Mouse (Mus musculus) kidney, adult 2 months (tissue): ENCODE measurements around the gene Tex37. TPM values are rescaled to one million over a fixed set of nuclear protein-coding genes. Genes with fewer than 3 reads are reported as not detected.

Experiments
- DNase-seq: peaks from one replicate; pipeline ENCODE4 v3.0.0; 2021
- H3K27ac ChIP-seq: fragments of 200-500 bp; 2 replicates; pipeline ENCODE4 v1.5.1; 2012; ENCODE audit warnings: low read depth, low read length, control low read depth, inconsistent platforms; ENCODE audit not compliant: insufficient read depth
- H3K27me3 ChIP-seq: fragments of 200-500 bp; replicated peaks from 2 replicates; pipeline ENCODE4 v1.6.1; 2012; ENCODE audit warnings: mild to moderate bottlenecking, moderate library complexity, low read length, inconsistent platforms; ENCODE audit not compliant: control insufficient read depth, insufficient read depth
- H3K36me3 ChIP-seq: fragments of 200-500 bp; 2 replicates; pipeline ENCODE4 v1.6.1; 2012; ENCODE audit warnings: mild to moderate bottlenecking, moderate library complexity, low read length, inconsistent platforms; ENCODE audit not compliant: control insufficient read depth, insufficient read depth
- H3K4me1 ChIP-seq: fragments of 200-500 bp; 2 replicates; pipeline ENCODE4 v1.6.1; 2011; ENCODE audit warnings: low read length; ENCODE audit not compliant: control insufficient read depth, insufficient read depth
- H3K4me3 ChIP-seq: fragments of 200-500 bp; 2 replicates; pipeline ENCODE4 v1.5.1; 2011; ENCODE audit warnings: mild to moderate bottlenecking, low read depth, low read length, control low read depth; ENCODE audit not compliant: insufficient read depth
- CTCF ChIP-seq: fragments of 200-500 bp; conservative IDR thresholded peaks from 2 replicates; pipeline ENCODE4 v1.5.1; 2011; ENCODE audit warnings: low read depth, mild to moderate bottlenecking, control low read depth, low read length, moderate library complexity, mixed read lengths; ENCODE audit not compliant: insufficient read depth, insufficient read length
- POLR2A ChIP-seq: fragments of 200-500 bp; IDR thresholded peaks from one replicate; pipeline ENCODE4 v1.6.1; 2011; ENCODE audit warnings: low read depth, low read length, control low read depth
- WGBS: fragments of 180-500 bp; shearing (Covaris S2); methylation state at CpG from one replicate; pipeline ENCODE4 v1.1.7; 2018; 5-methylcytosine and 5-hydroxymethylcytosine counted together
- polyA plus RNA-seq: library from polyadenylated mRNA; depleted of rRNA; stranded (reverse); fragments of >200 nt; gene quantifications from 2 replicates; pipeline ENCODE4 v1.2.3, GENCODE M21; 2012; rRNA removed

The Tex37 gene
- polyA plus RNA-seq = 0.39 TPM in 1 of 2 replicates, not detected in the other

DNA sequence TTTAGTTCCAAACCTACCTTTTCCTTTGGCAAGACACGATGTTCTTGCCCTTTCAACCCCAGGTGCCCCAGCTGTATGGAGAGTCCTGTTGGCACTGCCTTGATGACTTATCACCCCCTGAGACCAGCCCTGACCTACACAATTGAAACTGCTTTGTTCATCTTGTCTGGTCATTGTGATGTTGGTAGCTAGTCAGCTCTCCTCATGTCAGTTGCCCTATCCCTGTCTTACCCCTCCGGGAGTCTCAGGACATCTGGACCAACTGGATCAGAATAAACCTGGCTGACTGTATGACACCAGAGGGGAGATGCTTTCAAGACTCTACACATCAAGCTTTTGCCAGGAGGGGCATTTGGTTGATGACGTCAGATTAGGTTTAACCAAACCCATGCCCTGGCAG lies at the start of gene Tex37:
Gene Tex37 (minus strand): TSS at position 101 of the 400 bp plus-strand sequence.
- no peak for TF ChIP-seq CTCF
- TF ChIP-seq POLR2A = no peak
- H3K27ac ChIP-seq = no peak within 1 kb of the TSS
- no peaks in the 10 kb centered on the region for H3K27me3 ChIP-seq
- no peak for DNase-seq
- 88% methylated on average over 3 of the region's 3 CpGs for WGBS
- no peak within 1 kb of the TSS for H3K4me3 ChIP-seq
- no peaks in the 10 kb centered on the region for H3K36me3 ChIP-seq
- H3K4me1 ChIP-seq = no peaks in the 10 kb centered on the region

DNA sequence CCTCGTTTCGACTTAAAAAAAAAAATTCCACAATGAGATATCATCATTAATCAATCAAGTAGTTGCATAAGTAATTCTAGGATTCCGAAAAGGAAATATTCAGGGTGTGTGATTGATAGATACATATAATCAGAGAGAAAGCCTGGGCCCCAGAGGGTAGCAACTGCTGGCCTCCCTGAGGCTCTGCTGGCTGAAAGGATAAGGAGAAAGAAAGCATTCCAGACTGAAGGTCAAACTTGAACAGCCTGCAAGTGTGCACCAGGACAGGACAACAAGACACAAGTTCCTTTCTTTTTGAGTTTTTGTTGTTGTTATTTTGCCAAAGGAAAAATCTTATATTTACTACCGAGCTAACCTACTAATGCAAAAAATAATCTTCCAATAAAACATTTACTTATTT lies 49.6 kb upstream of the Tex37 start:
- H3K36me3 ChIP-seq = no peaks in the 10 kb centered on the region

DNA sequence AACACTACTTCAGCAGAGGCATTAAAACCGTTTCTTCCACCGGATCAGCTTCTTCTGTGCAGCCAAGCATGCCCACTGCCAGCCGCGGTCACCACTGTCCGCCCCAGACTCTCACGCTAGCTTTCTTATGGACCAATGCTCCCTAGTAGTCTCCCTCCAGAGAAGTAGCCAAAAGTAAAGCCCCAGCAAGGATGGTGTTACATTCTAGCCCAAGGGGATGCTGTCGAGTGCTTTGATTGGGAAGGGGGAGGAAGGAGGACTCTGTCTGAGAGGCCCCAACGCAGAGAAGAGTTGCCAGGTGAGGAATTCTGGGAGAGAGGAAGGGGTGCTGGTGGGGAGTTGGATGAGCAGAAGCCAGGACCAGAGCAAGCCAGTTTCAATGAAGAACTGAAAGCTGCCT lies 48.7 kb upstream of the Tex37 start:
- 4% methylated on average over 8 of the region's 8 CpGs for WGBS

More for the DNA sequence above, 49.6 kb upstream of the Tex37 start:
- Histone ChIP-seq H3K27me3 (no peaks in the 10 kb centered on the region), H3K4me3 (no peak overlapping the region), H3K4me1 (no peaks in the 10 kb centered on the region), H3K27ac (no peak overlapping the region)
- no peak for DNase-seq
- TF ChIP-seq POLR2A (no peak), CTCF (no peak)
- WGBS = 62% methylated on average over 4 of the region's 4 CpGs

DNA sequence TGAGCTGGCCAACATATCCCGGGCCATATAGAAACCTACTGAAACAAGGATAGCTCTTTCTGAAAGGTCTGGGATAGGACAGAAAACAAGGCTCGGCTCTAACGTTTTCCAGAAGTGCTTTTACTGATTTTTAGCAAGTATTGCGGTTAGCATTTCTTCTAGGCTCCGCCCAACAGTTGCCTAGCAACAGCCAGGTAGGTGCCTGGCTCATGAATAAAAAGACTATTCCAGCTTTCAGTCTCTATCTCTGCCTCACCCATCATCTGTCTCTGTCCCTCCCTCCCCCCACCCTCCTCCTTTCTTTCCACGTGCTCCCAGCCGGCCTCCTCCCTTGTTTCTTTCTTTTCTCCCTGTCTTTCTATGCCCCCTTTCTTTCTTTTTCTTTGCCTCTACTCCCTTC lies 47.0 kb upstream of the Tex37 start:
- Histone ChIP-seq H3K27me3 (no peaks in the 10 kb centered on the region), H3K4me1 (no peaks in the 10 kb centered on the region), H3K27ac (no peak overlapping the region), H3K36me3 (no peaks in the 10 kb centered on the region), H3K4me3 (no peak overlapping the region)
- WGBS = 55% methylated on average over 7 of the region's 7 CpGs
- TF ChIP-seq POLR2A = no peak
- no peak for TF ChIP-seq CTCF
- no peak for DNase-seq

More for the DNA sequence above, 48.7 kb upstream of the Tex37 start:
- Histone ChIP-seq H3K36me3 (no peaks in the 10 kb centered on the region), H3K27ac (no peak overlapping the region), H3K27me3 (no peaks in the 10 kb centered on the region), H3K4me3 (no peak overlapping the region), H3K4me1 (no peaks in the 10 kb centered on the region)
- no peak for DNase-seq
- TF ChIP-seq POLR2A (no peak), CTCF (no peak)

DNA sequence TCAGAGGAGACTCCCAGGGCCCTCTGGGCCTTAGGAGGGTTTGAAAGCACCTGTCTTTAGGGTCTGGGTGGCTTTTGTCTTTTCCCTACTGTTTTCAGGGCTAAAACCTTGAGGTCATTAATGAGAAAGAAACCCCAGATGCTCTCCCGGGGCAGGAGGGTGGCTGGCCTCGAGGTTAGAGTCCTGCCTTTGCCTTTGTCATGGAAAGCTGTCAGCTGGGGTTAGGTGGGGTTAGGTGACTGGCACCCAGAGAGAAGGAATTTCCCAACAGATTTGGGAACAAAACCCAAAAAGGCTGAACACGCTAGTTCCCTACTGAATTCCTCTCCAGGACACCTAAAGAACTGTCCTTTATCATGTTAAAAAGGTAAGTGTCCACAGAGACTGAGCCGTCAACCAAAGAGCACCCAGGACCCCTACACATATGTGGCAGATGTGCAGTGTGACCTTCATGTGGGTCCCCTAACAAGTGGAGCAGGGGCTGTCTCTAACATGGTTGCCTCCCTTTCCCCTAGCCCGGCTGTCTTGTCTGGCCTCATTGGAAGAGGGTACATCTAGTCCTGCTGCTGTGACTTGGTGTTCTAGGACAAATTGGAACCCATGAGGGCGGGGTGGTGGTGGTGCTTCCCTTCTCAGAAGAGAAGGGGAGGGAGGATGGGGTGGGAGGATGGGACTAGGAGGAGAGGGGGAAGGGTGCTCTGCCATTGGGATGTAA lies 45.5 kb upstream of the Tex37 start:
- H3K27ac ChIP-seq = no peak overlapping the region
- no peak for DNase-seq
- H3K4me3 ChIP-seq = no peak overlapping the region
- WGBS = 68% methylated on average over 6 of the region's 6 CpGs
- H3K4me1 ChIP-seq = no peaks in the 10 kb centered on the region
- H3K36me3 ChIP-seq = no peaks in the 10 kb centered on the region
- no peaks in the 10 kb centered on the region for H3K27me3 ChIP-seq
- TF ChIP-seq CTCF (no peak), POLR2A (no peak)

DNA sequence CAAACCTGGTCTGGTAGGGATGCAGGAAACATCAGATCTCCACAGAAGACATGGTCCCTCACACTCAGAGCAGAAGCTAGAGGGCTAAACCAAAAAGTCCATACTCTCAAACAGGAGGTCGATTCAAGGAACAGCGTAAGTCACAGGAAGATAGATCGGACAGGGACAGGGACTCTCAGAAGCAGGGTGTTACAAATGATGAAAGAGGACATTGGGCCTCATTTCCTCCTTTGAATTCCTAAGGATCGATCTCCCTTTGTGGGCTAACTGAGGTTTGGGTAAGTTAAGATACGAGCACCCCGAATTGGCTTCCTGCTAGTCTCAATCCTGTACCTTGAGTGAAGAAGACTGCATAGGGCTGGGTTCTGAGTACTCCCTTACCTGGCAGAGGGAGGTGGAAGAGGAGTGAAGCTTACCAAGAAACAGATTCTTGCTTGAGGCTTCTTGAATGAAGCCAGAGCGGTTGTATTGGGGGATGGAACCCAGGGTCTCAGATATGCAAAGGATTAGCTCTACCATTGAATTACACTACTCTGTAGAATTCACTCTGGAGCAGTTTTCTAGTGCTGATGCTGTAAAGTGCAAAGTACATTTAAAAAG lies 38.7 kb upstream of the Tex37 start:
- Histone ChIP-seq H3K27me3 (no peaks in the 10 kb centered on the region; the same call in none of the 2 replicates), H3K36me3 (no peaks in the 10 kb centered on the region), H3K4me3 (no peak overlapping the region), H3K4me1 (no peaks in the 10 kb centered on the region), H3K27ac (no peak overlapping the region)
- no peak for DNase-seq
- WGBS = 28% methylated on average over 7 of the region's 7 CpGs
- TF ChIP-seq CTCF (no peak), POLR2A (no peak)

DNA sequence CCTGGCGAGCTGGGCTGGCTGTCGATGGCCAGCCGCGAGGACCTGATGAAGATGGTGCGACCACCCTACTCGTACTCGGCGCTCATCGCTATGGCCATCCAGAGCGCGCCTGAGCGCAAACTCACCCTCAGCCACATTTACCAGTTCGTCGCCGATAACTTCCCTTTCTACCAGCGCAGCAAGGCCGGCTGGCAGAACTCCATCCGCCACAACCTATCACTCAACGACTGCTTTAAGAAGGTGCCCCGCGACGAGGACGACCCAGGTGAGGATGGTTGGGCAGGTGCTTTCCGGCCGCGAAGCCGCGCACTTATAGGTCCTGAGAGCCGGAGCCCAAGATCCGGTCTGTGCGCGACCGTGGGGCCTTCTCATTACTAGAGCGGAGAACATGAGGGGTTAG lies 38.2 kb upstream of the Tex37 start:
- Histone ChIP-seq H3K27ac (no peak overlapping the region), H3K4me1 (no peaks in the 10 kb centered on the region), H3K36me3 (no peaks in the 10 kb centered on the region), H3K4me3 (no peak overlapping the region), H3K27me3 (no peaks in the 10 kb centered on the region; the same call in none of the 2 replicates)
- TF ChIP-seq POLR2A (no peak), CTCF (no peak)
- DNase-seq = no peak
- 2% methylated on average over 34 of the region's 34 CpGs for WGBS
